Mouse (Mus musculus): ENCODE data around the gene Bmp2k. TPM values are rescaled to one million over a fixed set of nuclear protein-coding genes. Genes with fewer than 3 reads are reported as not detected.

The Bmp2k gene
- polyA plus RNA-seq, 1 experiment from 2014 or later = 20.3 TPM

DNA sequence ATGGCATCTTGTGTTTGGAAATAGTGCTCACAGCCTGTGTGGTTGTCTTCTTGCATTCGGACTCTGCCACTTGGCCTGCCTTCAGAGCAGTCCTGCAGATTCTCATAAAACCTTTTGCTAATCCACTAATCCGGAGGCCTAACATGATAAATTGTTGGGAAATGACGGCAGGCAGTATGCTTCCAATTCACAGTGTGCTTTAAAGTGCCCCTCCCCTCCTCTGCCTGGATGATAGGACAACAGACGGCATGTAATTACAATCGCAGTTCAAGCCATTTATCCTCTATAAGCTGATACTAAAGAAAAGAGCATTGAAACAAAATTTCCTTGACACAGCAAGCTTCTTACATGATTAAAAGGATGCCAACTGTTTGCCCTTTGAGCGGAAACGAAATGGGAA lies 80.2 kb downstream of the Bmp2k start:
- WGBS = 68% methylated on average over 7 of the region's 7 CpGs
- Histone ChIP-seq H3K9me3 (no peaks in the 10 kb centered on the region), H3K27ac (no peak overlapping the region), H3K4me1 (replicated peaks) (no peaks in the 10 kb centered on the region), H3K9ac (no peak overlapping the region), H3K36me3 (no peaks in the 10 kb centered on the region; the same call in 1 of the 2 replicates), H3K4me3 (replicated peaks) (no peak overlapping the region), H3K4me2 (replicated peaks) (no peak overlapping the region), H3K27me3 (replicated peaks) (no peaks in the 10 kb centered on the region)
- no peak for ATAC-seq

GRCm38 (mm10) chr5:97078641-97079040 lies 81.2 kb downstream of the Bmp2k start:
- H3K4me2 ChIP-seq (replicated peaks) = no peak overlapping the region
- WGBS = 78% methylated on average over 5 of the region's 5 CpGs

GRCm38 (mm10) chr5:97081481-97081880 lies 84.0 kb downstream of the Bmp2k start:
- H3K9me3 ChIP-seq = no peaks in the 10 kb centered on the region
- no peak overlapping the region for H3K4me2 ChIP-seq (replicated peaks)
- no peak overlapping the region for H3K4me3 ChIP-seq (replicated peaks)
- H3K36me3 ChIP-seq = no peaks in the 10 kb centered on the region; the same call in 1 of the 2 replicates
- H3K4me1 ChIP-seq (replicated peaks) = no peaks in the 10 kb centered on the region
- WGBS = 74% methylated on average over 3 of the region's 3 CpGs
- no peak overlapping the region for H3K27ac ChIP-seq
- H3K9ac ChIP-seq = no peak overlapping the region
- ATAC-seq = no peak
- H3K27me3 ChIP-seq (replicated peaks) = no peaks in the 10 kb centered on the region

More at GRCm38 (mm10) chr5:97078641-97079040, 81.2 kb downstream of the Bmp2k start:
- no peaks in the 10 kb centered on the region for H3K4me1 ChIP-seq (replicated peaks)
- no peaks in the 10 kb centered on the region for H3K9me3 ChIP-seq
- ATAC-seq = no peak
- no peaks in the 10 kb centered on the region for H3K27me3 ChIP-seq (replicated peaks)
- H3K9ac ChIP-seq = no peak overlapping the region
- H3K4me3 ChIP-seq (replicated peaks) = no peak overlapping the region
- H3K36me3 ChIP-seq = no peaks in the 10 kb centered on the region; the same call in 1 of the 2 replicates
- H3K27ac ChIP-seq = no peak overlapping the region

- WGBS = 81% methylated on average over 6 of the region's 6 CpGs
- no peaks in the 10 kb centered on the region for H3K4me1 ChIP-seq (replicated peaks)
- H3K4me2 ChIP-seq (replicated peaks) = no peak overlapping the region
- H3K27ac ChIP-seq = no peak overlapping the region
- no peaks in the 10 kb centered on the region for H3K27me3 ChIP-seq (replicated peaks)
- H3K9me3 ChIP-seq = no peaks in the 10 kb centered on the region
- no peak overlapping the region for H3K9ac ChIP-seq
- ATAC-seq = no peak
- H3K36me3 ChIP-seq = peaks cover 14% of the 10 kb centered on the region
- no peak overlapping the region for H3K4me3 ChIP-seq (replicated peaks)
Measured at GRCm38 (mm10) chr5:97083701-97084100, 86.2 kb downstream of the Bmp2k start.

DNA sequence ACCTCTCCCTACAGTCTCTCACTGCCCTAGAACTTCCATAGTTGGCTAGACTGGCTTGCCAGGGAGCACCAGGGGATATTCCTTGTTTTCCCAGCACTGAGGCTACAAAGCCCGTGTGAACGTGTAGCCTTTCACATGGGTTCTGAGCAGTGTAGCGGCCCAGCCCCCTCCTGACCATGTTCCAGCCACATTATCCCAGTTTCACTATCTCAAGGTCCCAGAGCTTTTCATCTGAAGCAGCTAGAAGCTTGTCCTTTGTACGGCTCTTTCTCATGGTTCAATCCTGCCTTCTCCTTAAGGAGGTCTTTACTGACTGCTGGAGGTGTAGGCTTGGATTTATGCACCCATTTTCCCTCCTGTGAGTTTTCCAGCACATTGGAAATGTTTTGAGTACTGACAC lies 87.1 kb downstream of the Bmp2k start:
- Histone ChIP-seq H3K36me3 (peaks cover 14% of the 10 kb centered on the region), H3K9me3 (no peaks in the 10 kb centered on the region), H3K27ac (no peak overlapping the region), H3K4me1 (replicated peaks) (no peaks in the 10 kb centered on the region), H3K9ac (no peak overlapping the region), H3K4me3 (replicated peaks) (no peak overlapping the region), H3K27me3 (replicated peaks) (no peaks in the 10 kb centered on the region), H3K4me2 (replicated peaks) (no peak overlapping the region)
- WGBS = 93% methylated on average over 4 of the region's 4 CpGs
- no peak for ATAC-seq

DNA sequence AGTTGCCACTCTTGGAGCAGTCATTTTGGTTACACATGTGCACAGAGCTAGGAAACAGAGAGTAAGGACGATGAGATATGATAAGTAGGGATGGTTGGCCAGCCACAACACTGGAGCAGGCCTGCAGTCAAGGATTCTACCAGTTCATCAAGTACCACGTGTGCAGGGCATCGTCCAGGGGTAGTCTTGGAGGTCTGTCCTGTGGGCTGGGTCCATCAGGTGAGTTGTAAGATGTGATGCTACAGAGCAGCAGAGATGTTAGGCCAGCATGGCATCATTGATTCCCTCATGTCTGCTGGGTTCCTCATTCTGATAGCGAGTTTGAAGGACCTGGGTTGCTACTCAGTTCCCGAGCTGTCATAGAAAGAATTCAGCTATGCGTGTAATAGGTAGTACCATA lies 87.6 kb downstream of the Bmp2k start:
- peaks cover 14% of the 10 kb centered on the region for H3K36me3 ChIP-seq
- ATAC-seq = no peak

GRCm38 (mm10) chr5:97087030-97087630 lies 89.6 kb downstream of the Bmp2k start:
- Histone ChIP-seq H3K4me3 (replicated peaks) (no peak overlapping the region), H3K27me3 (replicated peaks) (no peaks in the 10 kb centered on the region), H3K4me1 (replicated peaks) (no peaks in the 10 kb centered on the region), H3K27ac (no peak overlapping the region), H3K9ac (no peak overlapping the region), H3K9me3 (no peaks in the 10 kb centered on the region), H3K36me3 (peaks cover 14% of the 10 kb centered on the region), H3K4me2 (replicated peaks) (no peak overlapping the region)
- ATAC-seq = no peak
- 85% methylated on average over 24 of the region's 24 CpGs for WGBS

More for the DNA sequence above, 87.6 kb downstream of the Bmp2k start:
- Histone ChIP-seq H3K9me3 (no peaks in the 10 kb centered on the region), H3K27me3 (replicated peaks) (no peaks in the 10 kb centered on the region), H3K27ac (no peak overlapping the region), H3K4me3 (replicated peaks) (no peak overlapping the region), H3K4me2 (replicated peaks) (no peak overlapping the region), H3K9ac (no peak overlapping the region), H3K4me1 (replicated peaks) (no peaks in the 10 kb centered on the region)
- WGBS = 96% methylated on average over 6 of the region's 6 CpGs

- H3K4me1 ChIP-seq (replicated peaks) = no peaks in the 10 kb centered on the region
- H3K4me2 ChIP-seq (replicated peaks) = no peak overlapping the region
- H3K9me3 ChIP-seq = no peaks in the 10 kb centered on the region
- ATAC-seq = no peak
- no peak overlapping the region for H3K4me3 ChIP-seq (replicated peaks)
- peaks cover 14% of the 10 kb centered on the region for H3K36me3 ChIP-seq
- no peak overlapping the region for H3K27ac ChIP-seq
- no peak overlapping the region for H3K9ac ChIP-seq
- H3K27me3 ChIP-seq (replicated peaks) = no peaks in the 10 kb centered on the region
- WGBS = 95% methylated on average over 16 of the region's 16 CpGs
Measured at GRCm38 (mm10) chr5:97087746-97088145, 90.3 kb downstream of the Bmp2k start.

GRCm38 (mm10) chr5:97088231-97088630 lies 90.7 kb downstream of the Bmp2k start:
- Histone ChIP-seq H3K9ac (no peak overlapping the region), H3K4me3 (replicated peaks) (no peak overlapping the region), H3K9me3 (no peaks in the 10 kb centered on the region), H3K4me1 (replicated peaks) (no peaks in the 10 kb centered on the region), H3K36me3 (peaks cover 14% of the 10 kb centered on the region), H3K4me2 (replicated peaks) (no peak overlapping the region), H3K27me3 (replicated peaks) (no peaks in the 10 kb centered on the region), H3K27ac (no peak overlapping the region)
- ATAC-seq = no peak
- 83% methylated on average over 6 of the region's 6 CpGs for WGBS

- no peak for ATAC-seq
- Histone ChIP-seq H3K9me3 (no peaks in the 10 kb centered on the region), H3K4me1 (replicated peaks) (no peaks in the 10 kb centered on the region), H3K36me3 (peaks cover 14% of the 10 kb centered on the region), H3K4me3 (replicated peaks) (no peak overlapping the region), H3K27me3 (replicated peaks) (no peaks in the 10 kb centered on the region), H3K4me2 (replicated peaks) (no peak overlapping the region), H3K9ac (no peak overlapping the region), H3K27ac (no peak overlapping the region)
- WGBS = 86% methylated on average over 3 of the region's 3 CpGs
Measured at GRCm38 (mm10) chr5:97089426-97089825, 91.9 kb downstream of the Bmp2k start.

DNA sequence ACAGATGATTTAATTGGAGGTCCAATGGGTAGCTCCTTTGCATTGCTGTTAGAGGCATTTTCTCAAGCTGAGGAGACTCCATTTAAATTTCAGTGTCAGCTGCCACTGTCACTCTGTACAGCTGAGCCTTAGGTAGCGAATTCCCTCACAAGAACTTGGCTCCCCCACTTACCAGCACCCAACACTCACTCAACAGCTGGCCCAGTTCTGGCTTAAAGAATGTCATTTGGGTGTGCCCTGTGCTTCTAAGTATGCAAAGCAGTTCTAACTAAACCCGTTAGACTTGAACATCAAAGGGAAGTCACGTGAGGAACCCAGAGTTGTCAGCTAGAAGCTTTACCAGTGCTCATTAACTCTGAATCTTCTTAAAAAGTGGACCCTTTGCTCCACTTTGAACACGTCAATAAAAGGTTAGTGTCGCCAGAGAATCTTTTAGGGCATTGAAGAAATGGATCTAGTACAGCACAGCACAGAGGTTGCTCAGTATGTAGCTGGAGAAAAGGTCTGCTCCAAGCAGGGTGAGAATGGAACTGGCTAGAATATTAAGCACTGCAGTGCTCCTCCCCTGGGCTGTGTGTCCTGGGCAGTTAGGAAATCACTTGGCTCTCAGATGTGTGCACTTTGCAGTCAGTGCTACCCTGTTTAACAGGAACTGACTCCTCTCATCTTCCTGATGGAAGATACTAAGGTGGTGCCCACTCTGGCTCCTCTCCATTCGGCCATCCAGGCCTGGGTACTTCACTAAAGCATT lies 92.7 kb downstream of the Bmp2k start:
- 74% methylated on average over 6 of the region's 6 CpGs for WGBS
- H3K4me1 ChIP-seq (replicated peaks) = no peaks in the 10 kb centered on the region
- H3K27me3 ChIP-seq (replicated peaks) = no peaks in the 10 kb centered on the region
- H3K9ac ChIP-seq = no peak overlapping the region
- H3K9me3 ChIP-seq = no peaks in the 10 kb centered on the region
- no peak overlapping the region for H3K4me3 ChIP-seq (replicated peaks)
- H3K4me2 ChIP-seq (replicated peaks) = no peak overlapping the region
- H3K27ac ChIP-seq = no peak overlapping the region
- H3K36me3 ChIP-seq = peaks cover 14% of the 10 kb centered on the region
- ATAC-seq = no peak

DNA sequence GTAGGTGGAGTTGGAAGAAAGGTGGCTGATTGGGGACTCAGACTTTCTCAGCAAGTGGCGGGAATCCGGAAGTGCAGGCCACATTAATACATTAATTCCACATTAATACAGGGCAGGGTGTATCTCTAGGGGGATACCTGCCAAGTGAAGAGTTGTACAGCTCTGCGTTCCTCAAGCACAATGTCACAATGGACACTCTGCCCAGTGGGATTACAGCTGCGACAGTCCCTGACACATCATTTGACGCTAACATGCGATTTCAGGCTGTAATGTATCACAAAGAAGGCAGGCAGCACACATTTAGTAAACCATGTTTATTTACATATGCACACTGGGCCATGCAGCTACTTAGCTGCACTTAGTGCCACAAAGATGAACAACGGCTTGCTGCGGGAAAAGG lies 95.5 kb downstream of the Bmp2k start:
- 62% methylated on average over 8 of the region's 8 CpGs for WGBS
- ATAC-seq = no peak

DNA sequence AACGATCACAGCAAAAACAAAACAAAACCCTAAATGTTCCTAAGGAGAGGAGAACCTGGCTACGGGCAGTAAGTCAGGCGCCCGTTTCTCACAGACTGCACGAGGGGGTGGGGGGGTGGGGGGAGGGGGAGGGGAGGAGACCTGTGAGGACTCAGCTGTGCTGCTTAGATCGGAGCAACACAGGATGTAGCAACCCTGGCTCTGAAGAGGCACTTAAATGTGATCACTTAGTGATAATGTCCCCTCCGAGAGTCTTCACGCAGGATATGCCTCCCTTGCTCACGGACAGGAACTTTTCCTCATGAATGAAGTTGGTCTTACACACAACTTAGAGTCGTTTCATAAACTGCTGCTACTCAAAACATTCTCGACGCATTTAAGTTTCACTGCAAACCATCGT lies 97.8 kb downstream of the Bmp2k start:
- H3K27me3 ChIP-seq (replicated peaks) = no peaks in the 10 kb centered on the region
- H3K4me1 ChIP-seq (replicated peaks) = no peaks in the 10 kb centered on the region
- H3K9me3 ChIP-seq = no peaks in the 10 kb centered on the region
- no peak overlapping the region for H3K9ac ChIP-seq
- no peak overlapping the region for H3K4me3 ChIP-seq (replicated peaks)
- H3K4me2 ChIP-seq (replicated peaks) = no peak overlapping the region
- H3K27ac ChIP-seq = no peak overlapping the region
- ATAC-seq = no peak
- no peaks in the 10 kb centered on the region for H3K36me3 ChIP-seq
- 55% methylated on average over 13 of the region's 13 CpGs for WGBS

More for the DNA sequence above, 95.5 kb downstream of the Bmp2k start:
- 0 out of 2 replicates have a peak, but pooled peaks cover 3% of the 10 kb centered on the region for H3K36me3 ChIP-seq
- no peaks in the 10 kb centered on the region for H3K9me3 ChIP-seq
- H3K27ac ChIP-seq = no peak overlapping the region
- no peak overlapping the region for H3K9ac ChIP-seq
- no peaks in the 10 kb centered on the region for H3K4me1 ChIP-seq (replicated peaks)
- H3K27me3 ChIP-seq (replicated peaks) = no peaks in the 10 kb centered on the region
- H3K4me3 ChIP-seq (replicated peaks) = no peak overlapping the region
- H3K4me2 ChIP-seq (replicated peaks) = no peak overlapping the region
